Mouse (Mus musculus) skeletal muscle tissue, postnatal 0 days (tissue): ENCODE measurements around the gene Wfdc21. TPM values are rescaled to one million over a fixed set of nuclear protein-coding genes. Genes with fewer than 3 reads are reported as not detected.

Experiments
- polyA plus RNA-seq: library from polyadenylated mRNA; unstranded; fragments of >200 nt; fragmentation: Nextera tagmentation; extraction: Ambion mirVana; gene quantifications from 2 replicates; pipeline ENCODE4 v1.2.1, GENCODE M21; 2015

Gene Wfdc21
- polyA plus RNA-seq: 1.2 and 54.1 TPM in 2 replicates

GRCm38 (mm10) chr11:83746681-83747080 lies at the start of gene Wfdc21:
TSS of gene Wfdc21 (plus strand) at chr11:83746940.

GRCm38 (mm10) chr11:83703705-83704104 lies 43.0 kb upstream of the Wfdc21 start, which contains the start of gene Wfdc17:
TSS of gene Wfdc17 (plus strand) at chr11:83703991.

GRCm38 (mm10) chr11:83708715-83709114 lies 38.0 kb upstream of the Wfdc21 start, which contains the start of gene Wfdc18:
TSS of gene Wfdc18 (plus strand) at chr11:83709015.

GRCm38 (mm10) chr11:83753581-83754181 lies 6.9 kb downstream of the Wfdc21 start, which contains the start of gene Heatr6:
TSS of gene Heatr6 (plus strand) at chr11:83753696.

Other genes starting within 250 kb of the Wfdc21 start
- not detected in 2 replicates for gene Heatr9, start 224.8 kb upstream of the Wfdc21 start, polyA plus RNA-seq
- 0.45 and 1.5 TPM in 2 replicates for gene Ccl5, start 216.4 kb upstream of the Wfdc21 start, polyA plus RNA-seq
- gene Ccl9, start 168.3 kb upstream of the Wfdc21 start, polyA plus RNA-seq: 10.8 and 14.0 TPM in 2 replicates
- gene Ccl6, start 153.9 kb upstream of the Wfdc21 start, polyA plus RNA-seq: 15.0 and 15.2 TPM in 2 replicates
- gene Rpl9-ps1, start 101.3 kb upstream of the Wfdc21 start, polyA plus RNA-seq: not detected in 2 replicates
- 0.19 and 0.29 TPM in 2 replicates for gene Ccl3, start 97.6 kb upstream of the Wfdc21 start, polyA plus RNA-seq
- gene Ccl4, start 84.4 kb upstream of the Wfdc21 start, polyA plus RNA-seq: 0.21 and 0.23 TPM in 2 replicates
- 5.4 and 7.2 TPM in 2 replicates for gene Wfdc17, start 42.9 kb upstream of the Wfdc21 start, polyA plus RNA-seq
- gene Wfdc18, start 37.9 kb upstream of the Wfdc21 start, polyA plus RNA-seq: not detected in 2 replicates
- 8.0 and 10.4 TPM in 2 replicates for gene Heatr6, start 6.8 kb downstream of the Wfdc21 start, polyA plus RNA-seq
- gene Hnf1b, start 103.1 kb downstream of the Wfdc21 start, polyA plus RNA-seq: not detected in 2 replicates
- gene Ddx52, start 195.1 kb downstream of the Wfdc21 start, polyA plus RNA-seq: 15.1 and 16.5 TPM in 2 replicates
- 9.1 and 10.6 TPM in 2 replicates for gene Synrg, start 217.5 kb downstream of the Wfdc21 start, polyA plus RNA-seq